Mouse (Mus musculus) CH12.LX (cell line): Measurements from ENCODE around the gene Bri3bp. TPM values are rescaled to one million over a fixed set of nuclear protein-coding genes. Genes with fewer than 3 reads are reported as not detected.
"Not testable (repeated sequence)": the region's sequence is repeated elsewhere in the genome, so short reads cannot be mapped to it uniquely, and the experiment has no call there.

ENCODE experiments used
- DNase-seq: peaks from one replicate; pipeline ENCODE4 v3.0.0-alpha.2; 2013; ENCODE audit errors: extremely low read depth
- H3K27ac ChIP-seq: 2 replicates; pipeline ENCODE4 v1.5.1; 2012; ENCODE audit warnings: low read depth, mild to moderate bottlenecking, control low read depth, moderate library complexity; ENCODE audit not compliant: insufficient read depth
- H3K27me3 ChIP-seq: replicated peaks from 2 replicates; pipeline ENCODE3; 2012; ENCODE audit warnings: inconsistent platforms
- H3K36me3 ChIP-seq, 2 experiments: replicated peaks in 1 of 2; 2 replicates each; pipeline versions ENCODE3 to v1.6.1; 2012; ENCODE audit warnings: inconsistent platforms in 1 of 2, low read length in 1 of 2, mild to moderate bottlenecking in 1 of 2, mixed read lengths in 1 of 2, moderate library complexity in 1 of 2; ENCODE audit not compliant: control insufficient read depth in 1 of 2, insufficient read depth in 1 of 2
- H3K4me1 ChIP-seq, 2 experiments: 2 replicates each; pipeline ENCODE4 v1.6.1; 2012; ENCODE audit warnings: inconsistent platforms in 1 of 2, moderate library complexity in 1 of 2; ENCODE audit not compliant: insufficient read depth in 2 of 2, control insufficient read depth in 1 of 2
- H3K4me2 ChIP-seq: 2 replicates; pipeline ENCODE4 v1.6.1; 2012; ENCODE audit warnings: low read depth, mild to moderate bottlenecking, control low read depth; ENCODE audit not compliant: poor library complexity, insufficient read depth, severe bottlenecking
- H3K4me3 ChIP-seq, 3 experiments: fragments of 150-350 bp in 1 of 3; sonication (generic) in 1 of 3; replicated peaks in 1 of 3; 2 replicates each; pipeline versions ENCODE3 to v1.5.1; 2011 to 2012; ENCODE audit warnings: low read depth in 2 of 3, low read length in 2 of 3, mild to moderate bottlenecking in 2 of 3, moderate library complexity in 2 of 3, control low read depth in 1 of 3, improper control_type of control experiment in 1 of 3, inconsistent platforms in 1 of 3, mixed read lengths in 1 of 3; ENCODE audit not compliant: poor library complexity in 1 of 3
- H3K79me2 ChIP-seq: replicated peaks from 2 replicates; pipeline ENCODE4 v1.6.1; 2012; ENCODE audit warnings: mild to moderate bottlenecking, moderate library complexity; ENCODE audit not compliant: control insufficient read depth, poor library complexity, insufficient read depth, severe bottlenecking; ENCODE audit errors: extremely low read depth
- H3K9ac ChIP-seq: 2 replicates; pipeline ENCODE4 v1.6.1; 2012; ENCODE audit warnings: low read depth, mild to moderate bottlenecking, control low read depth, moderate library complexity; ENCODE audit not compliant: insufficient read depth
- H3K9me3 ChIP-seq: replicated peaks from 2 replicates; pipeline ENCODE3; 2012; ENCODE audit warnings: low read length, inconsistent platforms, mixed read lengths
- BHLHE40 ChIP-seq: IDR thresholded peaks from 2 replicates; pipeline ENCODE4 v1.6.1; 2011; ENCODE audit warnings: mild to moderate bottlenecking, low read depth, low read length, improper control_type of control experiment
- CHD1 ChIP-seq: IDR thresholded peaks from 2 replicates; pipeline ENCODE4 v1.6.1; 2012; ENCODE audit warnings: low read depth, low read length, improper control_type of control experiment, inconsistent platforms
- EP300 ChIP-seq: IDR thresholded peaks from 2 replicates; pipeline ENCODE4 v1.6.1; 2011; ENCODE audit warnings: low read length, improper control_type of control experiment
- ETS1 ChIP-seq: conservative IDR thresholded peaks from 2 replicates; pipeline ENCODE4 v1.6.1; 2012; ENCODE audit warnings: low read depth, mild to moderate bottlenecking, inconsistent platforms, low read length, improper control_type of control experiment, moderate library complexity
- MAX ChIP-seq: IDR thresholded peaks from 2 replicates; pipeline ENCODE4 v1.6.1; 2011; ENCODE audit warnings: low read length, improper control_type of control experiment
- NELFE ChIP-seq: IDR thresholded peaks from 2 replicates; pipeline ENCODE4 v1.6.1; 2011; ENCODE audit warnings: low read depth, low read length, improper control_type of control experiment
- PAX5 ChIP-seq: IDR thresholded peaks from 2 replicates; pipeline ENCODE4 v1.6.1; 2012; ENCODE audit warnings: low read length, inconsistent platforms, mixed read lengths
- RCOR1 ChIP-seq: conservative IDR thresholded peaks from 2 replicates; pipeline ENCODE4 v1.6.1; 2012; ENCODE audit warnings: low read depth, mild to moderate bottlenecking, inconsistent platforms, low read length, improper control_type of control experiment
- SIN3A ChIP-seq: IDR thresholded peaks from 2 replicates; pipeline ENCODE4 v1.6.1; 2012; ENCODE audit warnings: low read length, improper control_type of control experiment, inconsistent platforms
- SMC3 ChIP-seq: IDR thresholded peaks from 2 replicates; pipeline ENCODE4 v1.6.1; 2011; ENCODE audit warnings: low read depth, low read length, improper control_type of control experiment
- TBP ChIP-seq: conservative IDR thresholded peaks from 2 replicates; pipeline ENCODE4 v1.6.1; 2011; ENCODE audit warnings: low read depth, low read length, improper control_type of control experiment
- TCF12 ChIP-seq: IDR thresholded peaks from 2 replicates; pipeline ENCODE4 v1.6.1; 2014; ENCODE audit warnings: low read depth, mild to moderate bottlenecking, inconsistent platforms, low read length, improper control_type of control experiment
- ZC3H11A ChIP-seq: IDR thresholded peaks from 2 replicates; pipeline ENCODE4 v1.6.1; 2012; ENCODE audit warnings: low read depth, mild to moderate bottlenecking, inconsistent platforms, low read length, improper control_type of control experiment
- ZKSCAN1 ChIP-seq: IDR thresholded peaks from 2 replicates; pipeline ENCODE4 v1.6.1; 2012; ENCODE audit warnings: low read depth, inconsistent platforms, low read length, improper control_type of control experiment, borderline replicate concordance
- ZMIZ1 ChIP-seq: IDR thresholded peaks from 2 replicates; pipeline ENCODE4 v1.6.1; 2012; ENCODE audit warnings: low read depth, mild to moderate bottlenecking, inconsistent platforms, low read length, improper control_type of control experiment
- dilution Hi-C: fragments of 300-500 bp; cut with MboI; formaldehyde crosslinking; loops from 2 replicates; pipeline ENCODE4 v1.14.3; 2020; ENCODE audit warnings: low sequenced_read_pairs; ENCODE audit not compliant: extremely low pct_unique_long_range_greater_than_20kb, extremely low pct_ligation_motif_present
- in situ Hi-C: fragments of 300-500 bp; cut with MboI; formaldehyde crosslinking; loops from 3 replicates; pipeline ENCODE4 v1.14.3; 2019; ENCODE audit warnings: low sequenced_read_pairs, low pct_ligation_motif_present, low pct_unique_long_range_greater_than_20kb, mixed read lengths
- polyA plus RNA-seq: library from polyadenylated mRNA; unstranded; fragments of >175 nt; gene quantifications from 2 replicates; pipeline ENCODE4 v1.2.1, GENCODE M21; 2012; ENCODE audit warnings: low read depth; ENCODE audit not compliant: insufficient read length
- total RNA-seq, 2 experiments: library from RNA; depleted of rRNA; stranded (reverse); fragments of 300-350 nt in 1 of 2; fragments of >200 nt in 1 of 2; gene quantifications; 2 replicates each; pipeline ENCODE4 v1.2.3; 2012 to 2014

Bri3bp gene
- total and polyA plus RNA-seq, 3 experiments = 37.7 to 147 (median 49.6) TPM

DNA sequence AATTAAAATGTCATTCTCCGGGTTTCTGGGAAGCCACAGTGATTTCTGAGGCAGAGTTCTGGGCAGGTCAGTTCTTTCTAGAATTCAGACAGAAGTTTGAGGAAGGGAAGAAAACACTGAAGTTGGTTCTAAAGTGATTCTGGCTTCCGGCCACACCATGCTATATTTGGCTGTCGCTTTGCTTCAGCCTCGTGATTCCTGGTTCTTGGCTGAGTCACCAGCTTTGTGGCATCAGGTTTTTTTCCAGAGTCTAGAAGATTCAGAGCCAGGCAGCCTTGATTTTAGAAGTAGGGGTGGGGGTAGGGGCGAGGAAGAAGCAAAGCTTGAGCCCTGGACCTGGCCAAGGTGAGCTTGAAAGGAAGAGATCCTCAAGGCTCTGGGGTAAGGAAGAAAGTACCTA is 49.8 kb upstream of the Bri3bp start (continued):
- TF ChIP-seq BHLHE40 (peak; percentile 97), PAX5 (no peak), MAX (peak; percentile 87), NELFE (peak; percentile 43; the same call in 1 of the 2 replicates), ZKSCAN1 (no peak), ZMIZ1 (no peak), RCOR1 (peak; percentile 79), TBP (peak; percentile 62; the same call in 1 of the 2 replicates), ZC3H11A (no peak), CHD1 (peak; percentile 46; the same call in 1 of the 2 replicates), ETS1 (peak; percentile 98), TCF12 (peak; percentile 92), SIN3A (peak; percentile 88), SMC3 (no peak; the same call in 1 of the 2 replicates)

DNA sequence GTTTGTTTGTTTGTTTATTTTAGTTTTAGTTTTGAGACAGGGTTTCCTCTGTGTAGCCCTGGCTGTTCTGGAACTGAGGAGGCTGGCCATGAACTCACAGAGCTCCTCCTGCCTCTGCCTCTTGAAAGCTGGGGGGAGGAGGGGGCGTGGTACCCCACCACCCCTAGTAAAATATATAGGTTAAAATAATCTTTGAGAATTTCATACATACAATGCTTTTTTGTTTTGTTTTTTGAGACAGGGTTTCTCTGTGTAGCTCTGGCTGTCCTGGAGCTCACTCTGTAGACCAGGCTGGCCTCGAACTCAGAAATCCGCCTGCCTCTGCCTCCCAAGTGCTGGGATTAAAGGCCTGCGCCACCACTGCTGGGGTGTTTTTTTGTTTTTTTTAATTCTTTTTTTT is 49.2 kb upstream of the Bri3bp start:
- peak overlapping the region; percentile 78; the same call in 1 of the 2 replicates for H3K4me2 ChIP-seq
- H3K9ac ChIP-seq = peak overlapping the region; percentile 88
- peak overlapping the region; percentile 93; the same call in 1 of the 2 replicates for H3K27ac ChIP-seq
- peaks cover 10 to 12% of the 10 kb centered on the region in 2 experiments for H3K36me3 ChIP-seq
- peaks cover 6 to 32% of the 10 kb centered on the region in 2 experiments; a peak in 3 of 4 replicates for H3K4me1 ChIP-seq
- H3K4me3 ChIP-seq = peak overlapping the region in 1 of 3 experiments; percentile 10
- H3K9me3 ChIP-seq, dilution Hi-C loops, H3K27me3 ChIP-seq, in situ Hi-C loops, DNase-seq: not testable (repeated sequence)
- TF ChIP-seq TBP = 0 out of 2 replicates have a peak, but pooled peaks have one; percentile 4
- peaks cover 17% of the 10 kb centered on the region for H3K79me2 ChIP-seq

DNA sequence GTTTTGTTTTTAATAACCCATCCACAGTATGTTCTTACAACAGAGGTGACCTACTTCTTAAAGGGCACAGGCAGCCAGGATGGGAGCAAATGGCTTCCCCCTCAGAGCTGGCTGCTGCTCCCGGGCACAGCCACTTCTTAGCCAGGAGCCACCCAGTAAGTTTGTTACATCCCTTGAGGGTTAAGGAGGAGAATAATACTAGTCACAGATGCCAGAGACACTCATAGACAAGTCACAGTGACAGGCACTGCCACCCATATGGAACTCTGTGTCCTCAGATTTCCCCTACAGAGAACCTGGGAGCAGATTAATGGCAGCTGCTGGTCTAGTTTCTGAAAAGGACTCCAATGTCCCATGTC is 48.8 kb upstream of the Bri3bp start:
- Histone ChIP-seq H3K27ac (peak overlapping the region; percentile 99), H3K4me2 (peak overlapping the region; percentile 78), H3K36me3 (peaks cover 9 to 11% of the 10 kb centered on the region in 2 experiments), H3K27me3 (no peaks in the 10 kb centered on the region), H3K9ac (peak overlapping the region; percentile 88), H3K4me1 (peaks cover 6 to 32% of the 10 kb centered on the region in 2 experiments; a peak in 3 of 4 replicates), H3K9me3 (no peaks in the 10 kb centered on the region), H3K4me3 (peak overlapping the region; percentile 24 to 48 (median 42)), H3K79me2 (peaks cover 17% of the 10 kb centered on the region)
- DNase-seq = no peak
- in situ Hi-C loops (no loop called here), dilution Hi-C loops (no loop called here)
- TF ChIP-seq ZMIZ1 = peak; percentile 61; the same call in 1 of the 2 replicates
- TF ChIP-seq EP300 = no peak
